Mouse (Mus musculus): Measurements from ENCODE around the gene Parn. TPM values are rescaled to one million over a fixed set of nuclear protein-coding genes. Genes with fewer than 3 reads are reported as not detected.

The Parn gene
- total and polyA plus RNA-seq, 3 experiments: 48.7 to 88.6 (median 62.6) TPM

DNA sequence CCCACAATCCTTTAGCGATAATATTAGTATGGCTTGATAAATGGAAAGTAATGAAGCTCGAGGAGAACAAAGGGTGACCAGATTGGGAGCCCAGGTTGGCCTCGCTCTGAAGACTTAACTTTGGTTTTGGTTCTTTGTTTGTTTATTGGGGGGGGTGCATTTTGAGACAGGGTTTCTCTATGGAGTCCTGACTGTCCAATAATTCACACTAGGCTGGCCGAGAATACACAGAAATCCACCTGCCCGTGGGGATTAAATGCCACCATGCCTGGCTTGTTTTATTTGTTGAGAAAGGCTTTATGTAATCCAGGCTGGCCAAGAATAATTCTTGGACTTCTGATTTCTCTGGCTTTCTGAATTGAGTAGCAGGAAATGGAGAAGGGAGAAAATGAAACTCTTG lies 5.1 kb upstream of the Parn start:
- H3K4me1 ChIP-seq (ENCODE audit: control insufficient read depth in 1 of 2, insufficient read depth in 2 of 2): peaks cover 0 to 37% of the 10 kb centered on the region in 2 experiments

DNA sequence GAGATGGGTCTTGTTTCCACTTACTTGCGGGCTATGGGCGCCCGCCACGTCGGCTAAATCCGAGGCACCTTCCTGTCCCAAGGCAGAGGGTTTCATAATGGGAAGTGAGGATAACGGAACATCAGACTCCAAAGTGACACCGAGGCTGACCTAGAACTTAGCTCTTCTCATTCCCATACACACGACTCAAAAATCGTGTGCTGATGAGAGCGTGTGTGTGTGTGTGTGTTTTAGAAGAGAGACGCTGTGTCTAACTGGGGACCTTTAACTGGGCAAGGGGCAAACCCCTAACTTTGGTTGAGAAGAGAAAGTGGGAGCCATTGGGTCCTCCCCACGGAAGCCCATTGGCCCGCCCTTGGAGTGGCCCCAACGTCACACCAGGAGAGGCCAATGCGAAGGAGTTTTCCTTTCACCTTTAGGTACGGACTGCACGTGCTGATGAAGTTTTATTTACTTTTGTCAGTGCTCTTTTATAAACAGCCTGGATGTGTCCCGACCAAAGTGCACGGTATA lies 4.5 kb upstream of the Parn start:
- Histone ChIP-seq H3K79me2 (replicated peaks; ENCODE audit: control insufficient read depth, extremely low read depth, insufficient read depth, poor library complexity, severe bottlenecking) (peaks cover 37% of the 10 kb centered on the region), H3K9me3 (replicated peaks; ENCODE audit: low read length) (no peaks in the 10 kb centered on the region), H3K27me3 (replicated peaks) (no peaks in the 10 kb centered on the region), H3K4me2 (ENCODE audit: insufficient read depth, low read depth, poor library complexity, severe bottlenecking) (peak overlapping the region; percentile 92), H3K4me1 (ENCODE audit: control insufficient read depth in 1 of 2, insufficient read depth in 2 of 2) (peaks cover 0 to 37% of the 10 kb centered on the region in 2 experiments), H3K9ac (ENCODE audit: insufficient read depth, low read depth) (peak overlapping the region; percentile 81), H3K27ac (ENCODE audit: insufficient read depth, low read depth) (peak overlapping the region; percentile 39), H3K36me3 (replicated peaks in 1 of 2; ENCODE audit: control insufficient read depth in 1 of 2, insufficient read depth in 1 of 2, low read length in 1 of 2) (peaks cover 12 to 32% of the 10 kb centered on the region in 2 experiments), H3K4me3 (replicated peaks in 1 of 3; ENCODE audit: low read depth in 2 of 3, low read length in 2 of 3, poor library complexity in 1 of 3) (peak overlapping the region; percentile 65 to 86 (median 81))
- dilution Hi-C loops (cut with MboI; ENCODE audit: extremely low pct_ligation_motif_present, extremely low pct_unique_long_range_greater_than_20kb, low sequenced_read_pairs) (no loop called here), in situ Hi-C loops (cut with MboI; ENCODE audit: low pct_ligation_motif_present, low pct_unique_long_range_greater_than_20kb, low sequenced_read_pairs) (no loop called here)
- peak; percentile 45; the same call in 1 of the 2 replicates for TF ChIP-seq SIN3A (IDR thresholded peaks at IDR 0.05; ENCODE audit: low read length)
- TF ChIP-seq MAX (IDR thresholded peaks at IDR 0.05; ENCODE audit: low read length): peak; percentile 97
- TF ChIP-seq E2F4 (IDR thresholded peaks at IDR 0.05; ENCODE audit: insufficient replicate concordance, low read depth, low read length): no peak
- no peak for TF ChIP-seq EP300 (IDR thresholded peaks at IDR 0.05; ENCODE audit: low read length)
- TF ChIP-seq MYC (IDR thresholded peaks at IDR 0.05; ENCODE audit: low read depth, low read length): peak; percentile 81; the same call in 1 of the 2 replicates
- peak; percentile 51; the same call in 1 of the 2 replicates for TF ChIP-seq IRF4 (IDR thresholded peaks at IDR 0.05; ENCODE audit: low read depth, low read length)
- peak; percentile 95 for TF ChIP-seq MXI1 (IDR thresholded peaks at IDR 0.05; ENCODE audit: low read depth, low read length)
- TF ChIP-seq NELFE (IDR thresholded peaks at IDR 0.05; ENCODE audit: low read depth, low read length): no peak
- no peak for TF ChIP-seq MAFK (IDR thresholded peaks at IDR 0.05; ENCODE audit: insufficient replicate concordance, low read length)
- peak; percentile 96 for TF ChIP-seq BHLHE40 (IDR thresholded peaks at IDR 0.05; ENCODE audit: low read depth, low read length)
- DNase-seq (ENCODE audit: extremely low read depth): peak; percentile 82

More for the DNA sequence above, 5.1 kb upstream of the Parn start:
- dilution Hi-C loops (cut with MboI; ENCODE audit: extremely low pct_ligation_motif_present, extremely low pct_unique_long_range_greater_than_20kb, low sequenced_read_pairs): no loop called here
- Histone ChIP-seq H3K27ac (ENCODE audit: insufficient read depth, low read depth) (no peak overlapping the region), H3K36me3 (replicated peaks in 1 of 2; ENCODE audit: control insufficient read depth in 1 of 2, insufficient read depth in 1 of 2, low read length in 1 of 2) (peaks cover 19 to 39% of the 10 kb centered on the region in 2 experiments), H3K4me3 (replicated peaks in 1 of 3; ENCODE audit: low read depth in 2 of 3, low read length in 2 of 3, poor library complexity in 1 of 3) (peak overlapping the region in 2 of 3 experiments; percentile 81 to 86), H3K9ac (ENCODE audit: insufficient read depth, low read depth) (peak overlapping the region; percentile 16; the same call in 1 of the 2 replicates), H3K27me3 (replicated peaks) (no peaks in the 10 kb centered on the region), H3K9me3 (replicated peaks; ENCODE audit: low read length) (no peaks in the 10 kb centered on the region), H3K79me2 (replicated peaks; ENCODE audit: control insufficient read depth, extremely low read depth, insufficient read depth, poor library complexity, severe bottlenecking) (peaks cover 34% of the 10 kb centered on the region), H3K4me2 (ENCODE audit: insufficient read depth, low read depth, poor library complexity, severe bottlenecking) (peak overlapping the region; percentile 92)
- no peak for DNase-seq (ENCODE audit: extremely low read depth)
- TF ChIP-seq POLR2A (IDR thresholded peaks at IDR 0.05; ENCODE audit: low read depth, low read length) (no peak), SIN3A (IDR thresholded peaks at IDR 0.05; ENCODE audit: low read length) (no peak), MAZ (IDR thresholded peaks at IDR 0.05; ENCODE audit: low read depth, low read length) (no peak), MXI1 (IDR thresholded peaks at IDR 0.05; ENCODE audit: low read depth, low read length) (no peak), ELF1 (IDR thresholded peaks at IDR 0.05; ENCODE audit: low read depth, low read length) (no peak), USF2 (conservative IDR thresholded peaks at IDR 0.05; ENCODE audit: low read depth, low read length) (no peak), TBP (conservative IDR thresholded peaks at IDR 0.05; ENCODE audit: low read depth, low read length) (no peak)
- in situ Hi-C loops (cut with MboI; ENCODE audit: low pct_ligation_motif_present, low pct_unique_long_range_greater_than_20kb, low sequenced_read_pairs): no loop called here
